Mouse (Mus musculus) bone marrow macrophage, adult 2 months (primary cell): Measurements from ENCODE around the gene Gm29609.

ENCODE experiments used
- CTCF ChIP-seq: IDR thresholded peaks from 2 replicates; pipeline ENCODE4 v1.5.1; 2012; ENCODE audit warnings: low read depth, mild to moderate bottlenecking, low read length, moderate library complexity
- POLR2A ChIP-seq: IDR thresholded peaks from 2 replicates; pipeline ENCODE4 v1.6.1; 2012; ENCODE audit warnings: mild to moderate bottlenecking, low read depth, low read length, borderline replicate concordance

DNA sequence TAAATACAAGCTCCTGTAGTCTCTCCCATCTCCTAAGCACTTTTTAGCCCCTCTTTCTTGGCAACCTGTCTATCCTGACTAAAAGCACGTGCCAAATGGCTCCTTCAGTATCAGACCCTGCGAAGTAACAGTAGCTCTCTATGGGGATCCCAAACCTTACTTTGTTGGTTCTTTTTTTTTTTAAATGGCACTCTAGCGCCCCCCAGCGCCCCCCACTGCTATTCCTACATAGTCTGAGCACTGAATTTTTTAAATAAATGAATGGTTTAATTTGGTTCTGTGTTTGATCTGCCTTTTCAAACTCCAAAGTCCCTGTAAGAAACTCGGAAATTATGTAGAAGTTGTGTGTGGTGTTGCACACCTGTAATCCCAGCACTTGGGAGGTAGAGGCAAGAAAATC, 53.7 kb downstream of the Gm29609 start:
- no peak for TF ChIP-seq CTCF
- TF ChIP-seq POLR2A, result no peak
